Mouse (Mus musculus): ENCODE data around the gene Polr2e.

GRCm38 (mm10) chr10:80030191-80030590 is 9.4 kb downstream of the Polr2e start:
- TF ChIP-seq EP300 (IDR thresholded peaks at IDR 0.05; ENCODE audit: low read depth), result no peak
- TF ChIP-seq CTCF (IDR thresholded peaks at IDR 0.05; ENCODE audit: low read depth), result no peak

Data from liver, postnatal 0 days (tissue).